Mouse (Mus musculus) spleen, postnatal 14 days (tissue): ENCODE measurements around the gene Susd6.

Source experiments
- DNase-seq, 2 experiments: peaks; one replicate each; pipeline ENCODE4 v3.0.0; 2021 to 2022; ENCODE audit warnings: low spot score in 2 of 2

Gene Susd6

GRCm38 (mm10) chr12:80877215-80878092 lies 87.1 kb downstream of the Susd6 start:
- DNase-seq = no peak

GRCm38 (mm10) chr12:80878093-80878430 lies 87.8 kb downstream of the Susd6 start:
- DNase-seq = no peak

GRCm38 (mm10) chr12:80878653-80879052 lies 88.3 kb downstream of the Susd6 start:
- no peak for DNase-seq

GRCm38 (mm10) chr12:80879267-80879666 lies 89.0 kb downstream of the Susd6 start:
- DNase-seq = no peak

- no peak for DNase-seq
Observed at GRCm38 (mm10) chr12:80881121-80881520, 90.8 kb downstream of the Susd6 start.

GRCm38 (mm10) chr12:80883278-80883677 lies 93.0 kb downstream of the Susd6 start:
- DNase-seq = no peak

GRCm38 (mm10) chr12:80883881-80884280 lies 93.6 kb downstream of the Susd6 start:
- no peak for DNase-seq

GRCm38 (mm10) chr12:80885301-80886288 lies 95.3 kb downstream of the Susd6 start:
- DNase-seq = no peak

- no peak for DNase-seq
Observed at GRCm38 (mm10) chr12:80887036-80887435, 96.7 kb downstream of the Susd6 start.

- DNase-seq = no peak
Observed at GRCm38 (mm10) chr12:80889331-80889730, 99.0 kb downstream of the Susd6 start.

- no peak for DNase-seq
Observed at GRCm38 (mm10) chr12:80891074-80891473, 100.8 kb downstream of the Susd6 start.

- no peak for DNase-seq
Observed at GRCm38 (mm10) chr12:80893720-80894494, 103.6 kb downstream of the Susd6 start.

GRCm38 (mm10) chr12:80894973-80895570 lies 104.8 kb downstream of the Susd6 start:
- peak; percentile 30 to 56 for DNase-seq

GRCm38 (mm10) chr12:80909631-80910030 lies 119.3 kb downstream of the Susd6 start:
- no peak for DNase-seq

GRCm38 (mm10) chr12:80917764-80918163 lies 127.5 kb downstream of the Susd6 start:
- peak; percentile 24 to 47 for DNase-seq

- no peak for DNase-seq
Observed at GRCm38 (mm10) chr12:80921301-80921700, 131.0 kb downstream of the Susd6 start.

GRCm38 (mm10) chr12:80922869-80923268 lies 132.6 kb downstream of the Susd6 start:
- no peak for DNase-seq

GRCm38 (mm10) chr12:80923602-80924001 lies 133.3 kb downstream of the Susd6 start:
- DNase-seq = no peak

GRCm38 (mm10) chr12:80924205-80924604 lies 133.9 kb downstream of the Susd6 start:
- no peak for DNase-seq

GRCm38 (mm10) chr12:80925919-80926318 lies 135.6 kb downstream of the Susd6 start:
- no peak for DNase-seq

- DNase-seq = no peak
Observed at GRCm38 (mm10) chr12:80926550-80926949, 136.2 kb downstream of the Susd6 start.
